Mouse (Mus musculus) intestine, embryonic 16.5 days (tissue): ENCODE data around the gene Daw1. TPM values are rescaled to one million over a fixed set of nuclear protein-coding genes. Genes with fewer than 3 reads are reported as not detected.

Experiments
- ATAC-seq: fragments of 200-750 bp; cut with Nextera tagmentation; 2 replicates; pipeline ENCODE4 v1.8.0; 2017; ENCODE audit warnings: moderate TSS enrichment, moderate library complexity
- H3K27ac ChIP-seq: fragments of 300-500 bp; sonication (generic); 2 replicates; pipeline ENCODE4 v1.5.1; 2014; ENCODE audit warnings: mild to moderate bottlenecking, low read length
- H3K27me3 ChIP-seq: fragments of 300-500 bp; sonication (generic); replicated peaks from 2 replicates; pipeline ENCODE4 v1.6.1; 2014; ENCODE audit warnings: low read length, control low read depth, mixed read lengths; ENCODE audit not compliant: control insufficient read depth, insufficient read depth
- H3K36me3 ChIP-seq: fragments of 300-500 bp; sonication (generic); 2 replicates; pipeline ENCODE4 v1.6.1; 2014; ENCODE audit warnings: low read length, control low read depth; ENCODE audit not compliant: control insufficient read depth, insufficient read depth
- H3K4me1 ChIP-seq: fragments of 300-500 bp; sonication (generic); 2 replicates; pipeline ENCODE4 v1.6.1; 2014; ENCODE audit warnings: low read length, control low read depth, mixed read lengths; ENCODE audit not compliant: control insufficient read depth, insufficient read depth
- H3K4me2 ChIP-seq: fragments of 300-500 bp; sonication (generic); 2 replicates; pipeline ENCODE4 v1.6.1; 2014; ENCODE audit warnings: low read depth, low read length, control low read depth
- H3K4me3 ChIP-seq: fragments of 300-500 bp; sonication (generic); 2 replicates; pipeline ENCODE4 v1.5.1; 2014; ENCODE audit warnings: mild to moderate bottlenecking, low read length
- H3K9ac ChIP-seq: fragments of 300-500 bp; sonication (generic); 2 replicates; pipeline ENCODE4 v1.6.1; 2014; ENCODE audit warnings: low read depth, low read length
- H3K9me3 ChIP-seq: fragments of 300-500 bp; sonication (generic); 2 replicates; pipeline ENCODE4 v1.6.1; 2016; ENCODE audit warnings: low read length, control low read depth; ENCODE audit not compliant: control insufficient read depth
- whole genome bisulfite sequencing: fragments of 180-500 bp; shearing (Covaris S2); extraction: QIAGEN DNeasy Blood & Tissue Kit; methylation state at CpG from one replicate; pipeline ENCODE4 v1.1.7; 2014; 5-methylcytosine and 5-hydroxymethylcytosine counted together
- polyA plus RNA-seq: library from polyadenylated mRNA; unstranded; fragments of >200 nt; fragmentation: Nextera tagmentation; extraction: Ambion mirVana; gene quantifications from 2 replicates; pipeline ENCODE4 v1.2.1, GENCODE M21; 2015

Gene Daw1
- polyA plus RNA-seq, 1 experiment from 2014 or later: not detected

- H3K36me3 ChIP-seq: no peaks in the 10 kb centered on the region
- no peaks in the 10 kb centered on the region for H3K9me3 ChIP-seq
- no peaks in the 10 kb centered on the region for H3K27me3 ChIP-seq
- no peak overlapping the region for H3K4me3 ChIP-seq
- no peak overlapping the region for H3K27ac ChIP-seq
- H3K4me1 ChIP-seq: 0 out of 2 replicates have a peak, but pooled peaks cover 3% of the 10 kb centered on the region
- peak; percentile 75 for ATAC-seq
- no peak overlapping the region for H3K9ac ChIP-seq
- H3K4me2 ChIP-seq: no peak overlapping the region
- 57% methylated on average over 3 of the region's 3 CpGs for WGBS
Observed at GRCm38 (mm10) chr1:83164027-83164426, 4.5 kb downstream of the Daw1 start.

- no peak for ATAC-seq
- H3K4me3 ChIP-seq: no peak overlapping the region
- no peaks in the 10 kb centered on the region for H3K27me3 ChIP-seq
- H3K36me3 ChIP-seq: no peaks in the 10 kb centered on the region
- 85% methylated on average over 3 of the region's 3 CpGs for WGBS
- no peak overlapping the region for H3K4me2 ChIP-seq
- H3K4me1 ChIP-seq: no peaks in the 10 kb centered on the region
- no peaks in the 10 kb centered on the region for H3K9me3 ChIP-seq
- H3K27ac ChIP-seq: no peak overlapping the region
- H3K9ac ChIP-seq: no peak overlapping the region
Observed at GRCm38 (mm10) chr1:83169158-83169557, 9.6 kb downstream of the Daw1 start.

DNA sequence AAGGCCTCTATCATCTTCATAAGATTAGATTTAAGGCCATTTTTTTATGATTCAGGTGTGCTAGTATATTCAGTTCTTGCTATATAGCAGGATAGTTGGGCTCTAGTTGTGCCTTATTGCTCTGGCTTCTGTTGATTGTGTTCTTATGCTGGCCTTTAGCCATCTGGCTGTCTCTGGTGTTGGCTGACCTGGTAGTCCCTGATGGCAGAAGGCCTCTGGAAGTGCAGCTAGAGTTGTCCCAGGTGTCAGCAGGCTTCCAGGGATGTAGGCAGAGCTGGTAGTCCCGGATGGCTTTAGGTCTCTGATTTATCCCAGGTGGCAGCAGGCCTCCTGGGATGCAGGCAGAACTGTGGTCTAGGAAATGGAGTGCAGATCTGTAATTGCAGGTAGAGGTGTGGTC is 16.4 kb downstream of the Daw1 start:
- ATAC-seq: no peak
- WGBS: 81% methylated on average over 1 of the region's 1 CpGs

DNA sequence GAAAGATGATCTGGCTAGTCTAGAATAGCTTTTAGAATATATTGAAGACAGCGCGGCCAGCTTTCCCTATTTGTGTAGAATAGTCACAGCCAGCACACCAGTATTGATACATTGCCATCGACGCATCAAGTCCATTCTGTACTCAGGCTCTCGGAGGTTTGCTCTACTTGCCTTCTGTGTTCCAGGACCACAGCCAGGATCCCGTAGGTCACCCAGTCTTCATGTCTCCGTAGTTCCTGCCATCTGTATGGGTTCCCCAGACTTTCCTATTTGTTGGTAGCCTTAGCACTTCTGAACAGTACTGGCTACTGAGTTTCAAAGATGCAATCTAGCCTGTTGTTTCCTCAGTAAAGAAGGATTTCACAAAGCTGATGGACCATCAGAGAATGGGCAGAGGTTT is 20.0 kb downstream of the Daw1 start:
- H3K36me3 ChIP-seq: no peaks in the 10 kb centered on the region
- no peak for ATAC-seq
- H3K4me3 ChIP-seq: no peak overlapping the region
- no peak overlapping the region for H3K4me2 ChIP-seq
- no peak overlapping the region for H3K27ac ChIP-seq
- no peak overlapping the region for H3K9ac ChIP-seq
- no peaks in the 10 kb centered on the region for H3K9me3 ChIP-seq
- no peaks in the 10 kb centered on the region for H3K27me3 ChIP-seq
- H3K4me1 ChIP-seq: no peaks in the 10 kb centered on the region
- 93% methylated on average over 7 of the region's 7 CpGs for WGBS

More for the DNA sequence above, 16.4 kb downstream of the Daw1 start:
- no peak overlapping the region for H3K9ac ChIP-seq
- no peak overlapping the region for H3K4me3 ChIP-seq
- no peaks in the 10 kb centered on the region for H3K9me3 ChIP-seq
- no peak overlapping the region for H3K27ac ChIP-seq
- no peak overlapping the region for H3K4me2 ChIP-seq
- no peaks in the 10 kb centered on the region for H3K4me1 ChIP-seq
- H3K36me3 ChIP-seq: no peaks in the 10 kb centered on the region
- no peaks in the 10 kb centered on the region for H3K27me3 ChIP-seq

GRCm38 (mm10) chr1:83181418-83181817 is 21.9 kb downstream of the Daw1 start:
- 69% methylated on average over 4 of the region's 4 CpGs for WGBS

DNA sequence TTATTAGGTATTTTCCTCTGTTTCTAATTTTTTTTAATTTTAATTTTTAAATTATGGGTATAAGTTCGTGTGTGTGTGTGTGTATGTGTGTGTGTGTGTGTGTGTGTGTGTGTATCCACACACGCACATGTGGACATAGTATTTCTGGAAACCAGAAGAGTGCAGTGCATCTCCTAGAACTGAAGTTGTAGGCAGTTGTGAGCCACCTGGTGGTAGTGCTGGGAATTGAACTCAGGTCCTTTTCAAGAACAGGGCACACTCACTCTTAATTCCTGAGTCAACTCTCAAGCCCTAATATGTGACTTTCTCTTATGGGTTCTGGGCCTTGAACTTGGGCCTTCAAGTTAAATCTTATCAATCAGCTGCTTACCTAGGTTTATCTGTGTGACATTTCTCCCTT is 27.6 kb downstream of the Daw1 start:
- H3K4me3 ChIP-seq: no peak overlapping the region
- no peaks in the 10 kb centered on the region for H3K9me3 ChIP-seq
- no peak overlapping the region for H3K27ac ChIP-seq
- H3K9ac ChIP-seq: no peak overlapping the region
- no peaks in the 10 kb centered on the region for H3K36me3 ChIP-seq
- H3K27me3 ChIP-seq: no peaks in the 10 kb centered on the region
- no peak overlapping the region for H3K4me2 ChIP-seq
- 57% methylated on average over 2 of the region's 2 CpGs for WGBS
- ATAC-seq: no peak
- H3K4me1 ChIP-seq: no peaks in the 10 kb centered on the region

More at GRCm38 (mm10) chr1:83181418-83181817, 21.9 kb downstream of the Daw1 start:
- Histone ChIP-seq H3K9me3 (no peaks in the 10 kb centered on the region), H3K4me3 (no peak overlapping the region), H3K4me2 (no peak overlapping the region), H3K27ac (no peak overlapping the region), H3K9ac (no peak overlapping the region), H3K4me1 (no peaks in the 10 kb centered on the region), H3K27me3 (no peaks in the 10 kb centered on the region), H3K36me3 (no peaks in the 10 kb centered on the region)
- ATAC-seq: no peak

GRCm38 (mm10) chr1:83209981-83210380 is 50.4 kb downstream of the Daw1 start:
- H3K9me3 ChIP-seq: no peaks in the 10 kb centered on the region
- H3K4me1 ChIP-seq: no peaks in the 10 kb centered on the region
- H3K9ac ChIP-seq: no peak overlapping the region
- no peak overlapping the region for H3K4me2 ChIP-seq
- H3K27me3 ChIP-seq: no peaks in the 10 kb centered on the region
- 79% methylated on average over 1 of the region's 1 CpGs for WGBS
- H3K4me3 ChIP-seq: no peak overlapping the region
- H3K36me3 ChIP-seq: no peaks in the 10 kb centered on the region
- H3K27ac ChIP-seq: no peak overlapping the region
- ATAC-seq: no peak

DNA sequence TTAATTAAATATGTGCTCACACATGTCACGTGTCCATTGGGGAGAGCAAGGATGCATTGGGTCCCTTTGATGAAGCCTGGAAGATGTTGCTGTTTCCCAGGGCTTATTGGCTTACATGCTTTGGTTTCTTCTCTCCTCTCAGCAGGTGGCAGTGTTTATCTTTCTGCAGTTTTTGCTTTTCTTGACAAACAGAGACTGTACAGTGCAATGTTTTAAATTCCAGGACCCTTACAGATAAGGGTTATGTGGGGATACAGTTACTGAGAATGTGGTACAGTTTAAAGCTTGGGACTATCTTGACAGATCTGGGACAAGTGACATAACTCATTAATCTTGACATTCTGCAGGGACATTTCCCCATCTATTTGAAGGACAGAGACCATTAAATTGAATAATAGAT is 58.7 kb downstream of the Daw1 start:
- Histone ChIP-seq H3K4me2 (no peak overlapping the region), H3K36me3 (no peaks in the 10 kb centered on the region), H3K4me3 (no peak overlapping the region), H3K9ac (no peak overlapping the region), H3K9me3 (no peaks in the 10 kb centered on the region), H3K27ac (no peak overlapping the region), H3K4me1 (no peaks in the 10 kb centered on the region), H3K27me3 (no peaks in the 10 kb centered on the region)
- 40% methylated on average over 1 of the region's 1 CpGs for WGBS
- no peak for ATAC-seq

DNA sequence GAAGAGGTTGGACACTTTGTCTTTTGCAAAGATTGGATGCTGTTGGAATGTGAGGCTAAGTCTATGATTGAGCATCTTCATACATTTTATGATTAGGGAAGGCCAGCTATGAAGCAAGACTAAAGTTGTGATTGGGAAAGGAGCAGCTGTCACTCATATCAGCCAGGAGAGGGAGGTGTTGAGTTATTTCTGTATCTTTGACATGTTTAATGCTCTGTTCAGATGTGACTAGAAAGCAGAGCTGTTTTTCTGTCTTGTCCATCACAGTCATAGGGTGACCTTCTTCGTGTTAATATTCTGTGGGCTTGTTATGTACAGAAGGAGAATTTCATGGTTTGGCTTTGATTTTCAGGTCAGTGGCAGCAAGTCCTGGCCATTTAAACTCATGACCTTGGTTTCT is 63.5 kb downstream of the Daw1 start:
- ATAC-seq: no peak
- Histone ChIP-seq H3K4me2 (no peak overlapping the region), H3K27ac (no peak overlapping the region), H3K27me3 (no peaks in the 10 kb centered on the region), H3K4me3 (no peak overlapping the region), H3K9ac (no peak overlapping the region), H3K36me3 (no peaks in the 10 kb centered on the region), H3K4me1 (no peaks in the 10 kb centered on the region), H3K9me3 (no peaks in the 10 kb centered on the region)
- 85% methylated on average over 1 of the region's 1 CpGs for WGBS

DNA sequence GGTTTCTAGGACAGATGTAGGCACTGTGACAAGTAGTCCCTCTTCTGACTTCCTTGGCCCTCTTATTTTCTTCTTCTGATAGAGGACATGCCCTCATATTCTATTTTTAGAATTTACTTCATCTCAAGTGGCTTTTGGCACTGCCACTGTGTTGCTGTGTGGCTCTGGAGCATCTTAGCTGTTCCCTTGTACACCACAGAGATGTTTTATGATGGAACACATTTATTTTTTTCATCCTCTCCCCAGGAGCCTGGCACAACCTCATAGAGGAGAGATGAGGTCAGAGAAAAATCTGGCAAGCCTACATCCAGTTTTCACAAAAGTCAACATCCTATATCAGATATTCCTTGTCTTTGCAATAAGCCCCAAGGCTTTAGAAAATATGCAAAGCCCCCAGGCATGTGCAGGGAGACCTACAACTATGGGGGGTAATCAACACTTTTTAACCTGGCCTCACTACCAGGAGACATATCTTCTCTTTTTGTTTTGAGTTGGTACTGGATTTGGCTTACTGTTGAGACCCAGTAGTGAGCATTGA is 64.9 kb downstream of the Daw1 start:
- Histone ChIP-seq H3K27ac (no peak overlapping the region), H3K9ac (no peak overlapping the region), H3K9me3 (no peaks in the 10 kb centered on the region), H3K36me3 (no peaks in the 10 kb centered on the region), H3K4me3 (no peak overlapping the region), H3K4me1 (no peaks in the 10 kb centered on the region), H3K27me3 (no peaks in the 10 kb centered on the region), H3K4me2 (no peak overlapping the region)
- ATAC-seq: no peak
